Mouse (Mus musculus) urinary bladder, adult 18-20 months (tissue): ENCODE data around the gene Arhgef19.
A peak's percentile ranks its signal among the peaks of the same experiment; 100 is the strongest.

Source experiments
- DNase-seq, 2 experiments: peaks; one replicate each; pipeline ENCODE4 v3.0.0; 2022; ENCODE audit warnings: low spot score in 2 of 2, mixed read lengths in 2 of 2

Arhgef19 gene

DNA sequence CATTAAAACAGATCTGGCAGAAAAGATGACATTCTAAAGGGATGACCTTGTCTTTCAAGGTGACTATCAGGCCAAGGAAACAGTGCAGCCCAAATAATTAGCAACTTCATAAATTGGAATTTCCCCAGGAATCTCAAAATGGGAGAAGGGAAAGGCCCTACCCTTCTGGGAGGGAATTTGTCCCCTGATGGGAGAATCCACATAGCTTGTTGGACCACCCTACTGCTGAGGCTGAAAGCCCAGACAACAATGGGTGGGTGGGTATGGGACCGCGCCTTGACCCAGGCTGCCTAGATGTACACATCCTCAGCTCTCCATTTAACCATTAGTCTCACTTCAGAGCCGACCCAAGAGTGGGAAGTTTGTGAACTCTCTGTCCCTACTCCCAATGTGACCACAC, 45.2 kb downstream of the Arhgef19 start:
- DNase-seq = no peak

DNA sequence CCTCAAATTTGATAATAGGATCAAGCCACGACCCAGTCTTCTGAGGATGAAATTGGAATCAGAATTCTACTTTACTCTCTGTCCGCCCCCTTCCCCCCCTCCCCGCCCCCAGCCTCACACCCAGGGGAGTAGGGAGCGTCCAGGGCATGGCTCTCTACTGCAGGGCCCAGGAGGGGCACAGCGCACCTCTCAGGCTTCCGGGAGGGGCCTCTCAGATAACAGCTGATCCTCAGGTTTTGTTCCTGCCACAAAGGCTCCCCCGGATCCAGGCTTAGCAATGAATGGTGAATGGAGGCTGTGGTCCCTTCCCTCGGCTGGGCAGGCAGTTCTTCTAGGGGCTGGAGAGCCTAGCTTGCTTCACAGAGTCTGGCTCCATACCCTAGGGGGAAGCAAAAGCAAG, 45.8 kb downstream of the Arhgef19 start:
- DNase-seq = no peak

DNA sequence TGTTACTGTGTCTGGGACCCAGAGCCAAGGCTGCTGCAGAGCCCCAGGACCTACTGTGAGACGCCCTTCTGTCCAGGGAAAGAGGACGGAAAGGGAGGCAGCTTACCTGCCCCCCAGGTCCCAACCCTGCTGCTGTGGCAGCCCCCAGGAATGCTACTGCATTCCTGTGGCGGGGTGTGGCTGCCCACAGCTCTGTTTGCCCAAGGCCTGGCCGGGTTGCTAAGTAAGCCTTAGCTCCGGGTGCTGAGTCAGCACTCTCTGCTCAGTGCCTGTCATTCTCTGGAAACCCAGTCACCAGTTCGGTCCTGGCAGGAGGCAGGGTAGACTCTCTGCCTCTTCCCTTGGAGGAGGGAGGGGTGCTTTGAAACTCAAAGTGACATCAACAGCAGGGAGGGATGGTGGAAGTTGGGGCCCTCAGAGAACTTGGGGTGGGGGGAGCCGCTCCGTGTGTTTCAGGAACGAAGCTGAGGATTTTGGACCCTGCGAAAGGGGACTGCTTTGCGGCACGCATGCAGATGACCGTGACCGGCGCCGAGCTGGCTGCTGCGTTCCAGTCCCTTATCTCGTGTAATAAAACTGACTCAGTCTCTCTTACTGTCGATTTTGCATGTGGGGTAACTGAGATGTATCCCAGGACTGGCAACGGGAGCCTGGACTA, 47.7 kb downstream of the Arhgef19 start:
- peak in 1 of 2 experiments; percentile 82 for DNase-seq

DNA sequence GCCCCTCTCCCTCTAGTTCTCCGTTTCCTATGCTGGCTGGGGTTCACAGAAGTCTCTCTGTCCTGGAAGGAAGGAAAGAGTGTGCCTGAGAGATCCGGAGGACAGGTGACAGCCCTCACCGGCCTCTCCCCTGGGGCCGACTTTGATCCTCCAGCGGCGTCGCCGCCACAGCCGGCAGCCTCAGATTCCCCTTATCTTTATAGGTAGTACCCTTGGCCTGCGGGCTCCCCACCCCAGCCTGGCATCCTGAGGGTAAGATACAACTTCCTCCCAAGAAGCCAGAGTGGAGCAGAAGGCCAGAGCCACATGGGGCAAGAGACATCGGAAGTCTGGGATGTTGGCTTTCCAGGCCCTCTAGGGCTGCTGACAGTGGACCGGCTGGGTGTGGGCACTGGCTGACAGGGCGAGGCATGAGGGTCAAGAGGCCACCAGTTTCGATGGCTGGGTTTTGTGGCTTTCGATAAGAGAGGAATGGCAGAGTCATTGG, 48.3 kb downstream of the Arhgef19 start:
- no peak for DNase-seq

DNA sequence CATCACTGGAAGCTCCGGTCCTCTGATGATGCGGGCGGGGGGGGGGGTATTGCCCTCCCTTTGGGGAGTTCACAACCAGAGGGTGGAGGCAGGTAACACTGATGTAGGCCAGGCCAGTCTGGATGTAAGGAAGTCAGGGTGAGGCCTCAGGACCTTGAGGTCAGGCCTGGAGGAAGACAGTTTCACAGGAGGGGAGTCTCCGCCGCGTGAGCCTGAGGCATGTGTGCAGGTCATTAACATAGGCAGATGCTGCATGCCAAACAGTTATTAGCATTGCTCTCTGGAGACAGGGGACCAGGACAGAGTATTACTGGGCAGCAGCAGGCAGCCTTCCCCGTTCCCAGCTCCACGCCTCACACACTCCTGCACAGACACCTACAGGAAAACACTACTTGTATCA, 48.9 kb downstream of the Arhgef19 start:
- DNase-seq = no peak

DNA sequence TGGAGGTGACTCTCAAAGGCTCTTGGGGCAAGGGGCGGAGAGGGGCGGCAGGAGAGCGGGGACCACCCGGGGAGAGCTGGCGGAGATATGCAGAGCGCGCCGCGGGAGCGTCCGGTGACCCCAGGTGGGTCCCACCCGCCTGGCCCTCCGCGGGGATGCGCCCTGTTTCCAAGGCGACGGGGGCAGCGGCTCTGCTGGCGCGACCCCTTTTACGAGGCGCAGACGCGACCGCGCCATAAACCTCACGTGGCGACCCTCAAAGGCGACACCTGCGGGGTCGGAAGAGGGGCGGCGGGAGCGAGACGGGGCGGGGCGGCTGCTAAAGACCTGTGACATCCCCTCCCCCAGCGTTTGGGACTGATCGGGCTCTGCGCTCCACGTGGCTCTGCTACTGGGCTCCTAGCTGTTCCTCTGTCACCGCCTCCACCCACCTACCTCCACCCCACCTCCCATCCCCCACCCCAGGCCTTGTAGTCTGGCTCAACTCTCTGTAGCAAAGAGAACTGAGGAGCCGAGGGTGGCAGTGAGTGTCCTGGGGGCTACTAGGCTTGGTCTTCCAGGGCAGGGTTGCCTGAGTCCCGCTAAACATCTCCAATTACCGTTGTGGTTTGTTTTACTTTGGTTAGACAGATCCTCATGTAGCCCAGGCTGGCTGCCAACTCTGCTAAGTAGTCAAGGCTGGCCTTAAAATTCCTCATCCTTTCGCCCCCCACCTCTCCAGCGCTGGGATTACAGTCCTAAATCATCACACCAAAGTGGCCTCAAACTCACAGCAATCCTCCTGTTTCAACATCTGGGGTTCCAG, 52.5 kb downstream of the Arhgef19 start:
- no peak for DNase-seq

DNA sequence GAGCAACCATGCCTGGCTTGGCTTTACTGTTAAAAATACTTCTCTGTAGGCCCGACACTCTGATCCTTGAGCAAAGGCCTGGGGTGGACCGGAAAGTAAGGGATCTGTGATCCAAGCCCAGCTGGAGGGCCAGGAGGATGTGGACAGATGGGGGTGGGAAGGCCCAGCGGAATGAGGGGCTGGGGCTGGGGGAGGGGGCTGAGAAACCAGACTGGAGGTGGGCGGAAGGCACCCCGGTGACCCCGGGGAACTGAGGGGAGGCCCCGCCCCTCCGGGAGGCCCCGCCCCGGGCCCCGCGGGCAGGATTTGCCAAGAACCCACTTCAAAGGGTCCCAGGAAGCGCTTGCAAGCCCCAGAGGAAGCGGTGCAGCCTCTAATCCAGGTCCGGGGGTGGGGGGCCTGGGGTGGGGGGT, 56.5 kb downstream of the Arhgef19 start:
- no peak for DNase-seq

DNA sequence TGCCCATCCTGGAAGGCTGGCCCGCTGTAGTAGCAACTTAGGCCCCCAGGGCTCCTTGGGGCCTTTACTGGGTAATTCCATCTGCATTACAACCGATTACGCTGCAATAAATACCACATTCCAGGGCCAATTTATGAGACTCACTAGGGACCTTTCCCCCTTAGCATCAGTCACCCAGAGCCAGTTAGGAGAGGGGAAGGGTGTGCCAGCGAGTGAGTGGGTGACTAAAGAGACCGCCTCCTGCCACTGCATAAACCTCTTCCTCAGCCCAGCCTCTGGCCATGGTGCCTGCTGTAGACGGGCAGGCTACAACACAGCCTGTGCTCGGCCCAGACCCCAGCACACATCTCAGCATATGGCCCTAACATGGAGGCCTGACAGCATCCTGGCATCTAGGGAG, 58.6 kb downstream of the Arhgef19 start:
- DNase-seq = no peak

DNA sequence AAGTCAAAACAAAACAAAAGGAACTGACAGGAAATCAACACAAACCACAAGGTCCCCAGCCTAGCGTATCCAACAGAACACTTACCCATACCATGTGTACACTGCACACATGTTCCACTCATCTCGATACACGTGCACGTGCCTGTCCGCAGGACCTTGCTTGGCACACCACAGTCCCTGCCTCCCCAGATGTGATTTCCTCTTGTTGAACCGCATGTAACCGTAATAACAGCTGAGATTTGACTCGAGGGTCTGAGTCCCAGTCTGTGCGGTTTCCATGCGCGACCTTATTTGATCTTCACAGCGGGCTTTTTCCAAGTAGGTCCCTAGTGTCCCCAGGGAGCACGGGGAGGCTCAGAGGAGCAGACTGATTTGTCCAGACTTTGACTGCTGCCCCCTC, 60.1 kb downstream of the Arhgef19 start:
- no peak for DNase-seq

DNA sequence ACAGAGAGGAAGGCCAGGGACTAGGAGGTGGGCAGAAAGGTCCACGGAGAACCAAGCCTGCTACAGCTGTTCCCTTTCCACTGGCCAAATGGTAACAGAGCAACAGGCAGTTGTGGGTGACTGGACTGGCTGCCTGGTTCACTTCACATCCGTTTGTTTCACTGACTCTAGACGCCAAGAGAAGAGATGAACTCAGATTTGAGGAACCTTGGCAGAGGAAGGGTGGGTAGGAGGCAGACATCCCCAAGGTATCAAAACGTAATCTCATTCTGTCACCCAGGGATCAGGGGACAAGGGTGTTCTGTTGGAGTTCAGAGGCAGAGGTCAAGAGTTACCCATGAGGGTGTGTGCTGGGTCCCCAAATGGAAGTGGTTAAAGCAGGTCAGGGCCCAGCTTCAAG, 60.9 kb downstream of the Arhgef19 start:
- DNase-seq = no peak

DNA sequence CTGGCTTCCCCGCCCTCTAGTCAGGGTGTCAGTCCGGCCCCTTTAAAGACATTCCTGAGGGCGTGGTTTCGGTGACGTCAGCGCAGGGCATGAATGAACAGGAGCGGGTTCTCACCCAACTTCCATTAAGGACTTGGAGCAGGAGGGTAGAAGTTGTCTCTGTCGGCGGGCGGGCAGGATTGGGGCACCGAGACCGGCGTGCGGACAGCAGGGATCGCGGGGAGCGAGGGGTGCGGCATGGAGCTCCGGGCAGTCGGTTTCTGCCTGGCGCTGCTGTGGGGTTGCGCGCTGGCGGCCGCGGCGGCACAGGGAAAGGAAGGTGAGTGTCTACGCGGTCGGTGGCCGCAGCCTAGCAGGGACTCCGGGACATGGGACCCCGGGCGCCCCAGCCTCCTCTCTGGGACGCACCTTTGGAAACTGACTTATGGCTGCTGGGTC, 61.8 kb downstream of the Arhgef19 start, which contains the start of gene Epha2:
Epha2 (plus strand) TSS at position 125 of the 438 bp plus-strand sequence.
- peak; percentile 87 to 93 for DNase-seq

DNA sequence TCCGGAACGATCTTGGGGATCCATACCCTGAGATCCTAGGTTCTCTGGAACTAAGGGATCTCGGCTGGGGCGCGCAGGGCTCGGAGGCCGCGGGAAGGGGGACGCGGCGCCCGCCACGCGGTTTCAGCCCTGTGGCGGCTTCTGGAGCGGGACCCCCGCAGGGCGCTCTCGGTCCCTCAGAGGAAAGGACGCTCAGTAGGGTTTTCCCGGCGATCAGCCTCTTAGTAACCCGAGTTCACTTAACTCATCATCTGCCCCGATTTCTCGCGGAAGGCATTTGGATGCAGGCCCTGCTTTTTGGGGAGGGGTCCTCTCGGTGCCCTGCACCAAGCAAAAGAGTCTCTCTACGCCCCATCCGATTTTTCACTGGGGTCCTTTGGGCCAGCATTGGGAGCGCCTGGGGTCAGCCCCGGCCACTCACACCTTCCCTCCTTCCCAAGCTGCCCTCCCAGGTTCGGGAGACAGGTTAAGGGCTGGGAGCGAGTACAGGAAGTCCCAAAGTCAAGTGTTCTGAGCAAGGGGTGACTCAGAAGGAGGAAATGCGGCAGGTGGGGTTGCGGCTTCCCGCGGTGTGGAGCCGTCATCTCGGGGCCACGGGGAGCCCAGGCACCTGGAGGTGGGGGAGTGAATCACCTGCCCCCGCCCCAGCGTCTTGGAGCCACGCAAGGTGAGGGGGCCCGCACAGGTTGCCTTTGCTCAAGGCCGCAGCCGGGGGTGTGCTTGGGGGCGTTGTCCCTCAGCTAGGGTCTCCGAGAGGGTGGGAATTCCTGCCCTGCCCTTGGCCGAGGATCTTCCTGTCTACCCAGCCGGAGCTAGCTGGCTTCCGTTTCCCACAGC, 62.5 kb downstream of the Arhgef19 start:
- DNase-seq = peak in 1 of 2 experiments; percentile 72

DNA sequence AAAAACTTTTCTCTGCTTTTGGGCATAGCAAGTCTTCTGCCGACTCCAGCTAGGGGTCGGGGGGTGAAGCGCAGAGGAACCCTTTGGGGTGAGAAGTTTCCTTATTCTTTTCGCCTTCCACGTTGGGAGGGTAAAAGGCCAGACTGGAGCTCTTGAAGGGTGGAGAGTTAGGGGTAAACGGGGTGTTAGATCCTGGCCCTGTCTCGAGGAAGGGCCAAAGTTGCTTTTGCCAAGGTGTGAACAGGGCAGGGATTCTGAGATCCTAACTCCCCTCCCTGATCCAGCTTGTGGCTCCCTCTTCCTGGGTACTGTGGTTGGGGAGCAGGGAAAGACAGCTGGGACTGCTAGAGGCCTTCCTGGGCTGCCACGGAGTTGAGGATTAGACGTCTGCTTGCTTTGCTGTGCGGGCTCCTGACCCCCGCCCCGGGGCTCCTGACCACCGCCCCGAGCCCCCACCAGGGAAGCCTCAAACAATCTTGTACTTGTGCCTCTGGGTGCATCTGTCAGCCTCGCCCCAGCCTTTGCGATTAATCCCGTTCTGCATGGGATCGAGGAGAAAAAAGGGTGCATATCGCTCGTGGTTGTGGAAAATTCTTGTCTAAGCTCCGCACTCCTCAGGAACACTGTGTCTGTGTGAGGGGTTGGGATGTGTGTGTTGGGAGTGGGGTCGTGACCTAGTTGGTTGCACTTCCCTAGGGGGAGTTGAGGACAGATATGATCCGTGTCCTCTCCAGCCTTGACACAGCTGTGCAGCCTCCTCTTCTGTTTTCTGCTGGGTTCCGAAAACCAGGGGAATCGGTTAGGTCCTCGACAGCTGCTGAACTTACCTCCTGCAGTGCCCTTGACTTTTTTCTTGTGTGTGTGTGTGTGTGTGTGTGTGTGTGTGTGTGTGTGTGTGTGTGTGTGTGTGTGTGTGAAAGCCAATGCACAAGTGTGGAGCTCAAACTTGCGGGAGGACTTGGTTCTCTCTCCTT, 63.4 kb downstream of the Arhgef19 start:
- no peak for DNase-seq

DNA sequence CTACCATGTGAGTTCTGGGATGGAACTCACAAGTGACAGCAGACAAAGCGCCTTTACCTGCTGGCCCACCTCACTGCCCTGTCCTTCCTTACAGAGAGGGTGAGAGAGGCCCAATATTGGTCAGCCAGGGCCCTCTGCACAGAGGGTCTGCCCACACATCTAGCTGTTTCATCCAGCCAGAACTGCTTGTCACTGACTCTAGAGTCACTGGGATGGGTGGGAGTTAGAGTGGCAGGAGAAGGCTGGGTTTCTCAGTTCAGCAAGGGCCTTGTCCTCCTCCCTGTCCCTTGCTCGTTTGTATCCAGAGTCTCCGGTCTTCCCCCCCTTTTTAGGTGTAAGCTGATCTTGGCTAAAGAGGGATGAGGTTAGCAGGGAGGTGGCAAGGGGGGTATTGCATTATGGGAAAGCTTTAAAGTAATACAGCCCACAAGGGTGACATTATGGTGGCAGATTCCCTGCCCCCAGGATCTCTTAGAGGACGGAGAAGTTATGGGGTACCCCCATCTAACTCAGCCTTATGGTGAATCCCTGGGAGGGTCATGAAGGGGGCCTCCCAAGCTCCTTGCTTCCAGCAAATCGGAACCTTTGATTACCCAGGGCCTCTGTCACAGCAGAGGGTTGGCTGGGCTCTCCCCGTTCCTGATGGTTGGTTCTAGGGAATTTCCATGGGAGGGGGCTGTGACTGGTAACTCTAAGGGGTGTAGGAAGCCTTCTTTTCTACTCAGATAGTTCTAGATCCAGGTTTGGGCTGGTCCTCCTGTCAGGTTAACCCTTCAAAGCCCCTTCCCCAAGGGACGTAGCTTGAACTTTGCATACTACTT, 64.3 kb downstream of the Arhgef19 start:
- DNase-seq = no peak

DNA sequence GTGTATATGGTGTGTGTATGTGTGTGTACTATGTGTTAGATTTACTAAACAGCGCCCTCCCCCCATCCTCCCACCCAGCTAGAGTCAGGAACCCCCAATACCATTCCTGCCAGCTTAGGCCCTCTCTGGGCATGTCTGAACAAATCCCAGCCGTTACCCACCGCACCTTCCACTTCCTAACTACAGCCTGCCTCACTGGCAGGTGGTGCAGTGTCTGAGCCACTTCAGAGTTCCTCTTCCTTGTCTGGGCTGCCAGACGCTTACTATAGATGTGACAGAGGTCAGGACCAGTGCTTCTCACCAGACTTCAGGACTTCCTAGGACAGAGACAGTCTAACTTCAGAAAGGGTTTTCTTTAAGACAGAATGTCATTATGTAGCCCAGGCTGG, 64.9 kb downstream of the Arhgef19 start:
- DNase-seq = no peak

DNA sequence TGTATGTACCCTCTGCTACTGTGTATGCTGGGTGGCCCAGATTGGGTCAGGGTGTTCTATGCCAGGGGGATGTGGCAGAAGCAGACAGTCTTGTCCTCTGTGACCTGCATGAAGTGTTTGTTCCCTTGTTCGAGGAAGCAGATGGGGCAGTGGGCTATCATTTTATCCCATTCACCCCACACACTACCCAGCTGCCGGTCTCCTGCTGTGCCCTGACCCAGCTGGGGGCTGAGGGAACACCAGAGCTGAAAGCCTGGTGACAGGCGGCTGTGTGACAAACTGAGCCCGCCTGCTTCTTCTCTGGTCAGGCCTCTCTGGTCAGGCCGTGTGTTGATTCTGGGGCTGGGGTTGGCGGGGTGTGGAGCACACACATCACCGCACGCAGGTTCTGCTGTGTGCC, 66.8 kb downstream of the Arhgef19 start:
- DNase-seq = no peak
